Mouse (Mus musculus): ENCODE results near the gene Pdia3.
"Not testable (repeated sequence)": the region's sequence is repeated elsewhere in the genome, so short reads cannot be mapped to it uniquely, and the experiment has no call there.

The Pdia3 gene

DNA sequence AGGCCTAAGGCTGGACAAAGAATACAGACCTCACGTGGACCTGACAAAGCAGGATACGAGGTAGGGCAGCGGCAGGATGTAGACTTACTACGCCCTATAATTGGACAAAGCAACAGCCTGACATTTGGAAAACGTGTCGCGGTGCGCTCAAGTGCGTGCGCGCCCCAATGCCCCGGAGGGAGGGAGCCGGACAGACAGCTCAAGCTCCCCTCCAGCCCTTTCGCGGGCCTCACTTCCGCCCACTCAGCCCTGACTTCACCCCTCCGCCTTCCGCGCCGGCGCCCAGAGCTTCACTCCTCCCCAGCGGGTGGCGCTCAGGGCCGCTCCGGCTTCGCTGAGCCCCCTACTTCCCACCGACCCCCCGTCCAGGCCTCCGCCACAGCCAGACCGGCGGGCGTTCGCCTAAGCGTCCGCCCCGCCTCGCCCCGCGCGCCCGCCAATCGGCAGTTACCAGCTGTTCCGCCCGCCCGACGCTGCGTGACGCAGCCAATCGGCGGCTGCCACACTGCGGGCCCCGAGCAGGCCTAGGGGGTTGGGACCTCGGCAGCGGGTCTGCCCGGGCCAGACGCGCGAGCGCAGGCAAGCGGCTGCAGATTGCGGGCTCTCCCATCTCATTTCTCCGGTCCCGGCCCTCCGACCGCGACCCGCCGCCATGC is at the start of gene Pdia3, which contains the start of gene Catsper2:
Gene Pdia3, plus strand, starts transcription at position 389 of the 656 bp plus-strand sequence.
Gene Catsper2, minus strand, starts transcription at position 406 of the 656 bp plus-strand sequence.
- peak; percentile 73 for DNase-seq (ENCODE audit: extremely low read depth, low read depth)

DNA sequence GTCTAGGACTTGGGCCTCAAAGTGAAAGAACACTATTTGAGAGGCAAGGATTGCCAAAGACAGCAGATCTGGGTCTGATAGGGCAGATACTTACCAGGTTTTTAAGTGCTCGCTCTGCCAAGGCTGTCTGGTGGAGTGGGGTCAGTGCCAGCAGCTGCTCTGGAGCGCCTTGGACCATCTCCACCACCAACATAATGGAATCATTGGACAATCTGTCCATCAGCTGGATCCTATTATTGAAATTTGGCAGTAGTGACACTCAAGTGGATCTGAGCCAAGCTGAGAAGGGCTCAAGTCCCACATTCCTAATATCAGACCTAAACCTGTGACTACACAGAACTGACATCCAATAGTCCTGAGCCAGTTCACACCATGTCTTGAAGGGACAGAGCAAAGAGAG is 44.7 kb upstream of the Pdia3 start:
- no peak for DNase-seq (ENCODE audit: extremely low read depth, low read depth)

DNA sequence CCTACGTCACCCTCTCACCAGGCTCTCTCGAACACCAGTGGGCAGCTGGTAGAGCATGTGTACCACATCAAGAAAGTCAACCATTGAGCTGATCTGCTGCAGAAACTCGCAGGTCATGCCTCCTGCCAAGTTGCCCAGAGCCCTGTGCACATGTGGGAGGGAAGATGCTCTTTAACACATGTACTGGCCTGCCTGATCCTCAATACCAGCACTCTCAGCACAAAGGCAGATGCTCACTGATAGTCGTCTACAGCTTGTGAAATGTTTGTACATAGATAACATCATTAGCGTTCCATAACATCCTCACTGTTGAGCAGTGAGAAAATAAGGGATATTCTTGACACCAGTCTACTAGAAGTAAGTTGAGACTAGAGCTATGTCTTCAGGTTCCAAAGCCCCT is 42.7 kb upstream of the Pdia3 start:
- no peak for DNase-seq (ENCODE audit: extremely low read depth, low read depth)

DNA sequence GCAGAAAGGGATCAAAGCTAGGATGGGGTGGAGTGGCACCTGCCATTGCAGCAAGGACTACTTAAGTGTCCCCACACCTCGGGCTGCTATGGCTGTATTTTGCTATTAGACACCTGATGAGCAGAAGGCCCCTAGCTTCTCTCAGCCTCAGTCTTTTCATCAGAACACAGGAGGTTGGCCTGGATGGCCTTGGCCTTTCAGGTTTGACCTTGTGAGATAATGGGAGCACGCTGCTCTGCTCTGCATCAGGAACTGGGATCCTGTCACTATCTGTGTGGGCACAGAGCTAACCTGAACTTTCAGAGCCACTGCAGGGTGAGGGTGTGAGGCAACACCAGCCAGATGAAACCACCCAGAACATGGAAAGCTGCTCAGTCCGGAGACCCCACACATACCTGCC is 41.3 kb upstream of the Pdia3 start:
- no peak for DNase-seq (ENCODE audit: extremely low read depth, low read depth)

DNA sequence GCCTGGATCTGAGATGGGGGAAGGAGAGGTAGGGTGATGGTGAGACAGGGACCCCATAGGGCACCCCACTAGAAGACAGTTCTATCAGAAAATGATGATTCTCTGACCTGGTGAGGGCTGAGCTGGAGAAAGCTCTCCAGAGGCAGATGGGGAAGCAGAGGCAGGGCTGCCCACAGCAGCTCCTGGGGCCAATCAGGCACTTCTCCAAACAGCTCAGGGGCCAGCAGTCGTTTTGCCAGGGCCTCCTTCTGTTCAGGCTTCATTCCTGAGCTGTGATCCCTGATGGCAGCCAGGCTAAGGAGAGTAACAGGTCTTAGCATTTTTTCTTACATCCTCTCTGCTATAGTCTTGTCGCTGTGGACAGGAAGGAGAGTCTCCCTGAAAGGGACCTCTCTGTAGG is 38.8 kb upstream of the Pdia3 start:
- no peak for DNase-seq (ENCODE audit: extremely low read depth, low read depth)

DNA sequence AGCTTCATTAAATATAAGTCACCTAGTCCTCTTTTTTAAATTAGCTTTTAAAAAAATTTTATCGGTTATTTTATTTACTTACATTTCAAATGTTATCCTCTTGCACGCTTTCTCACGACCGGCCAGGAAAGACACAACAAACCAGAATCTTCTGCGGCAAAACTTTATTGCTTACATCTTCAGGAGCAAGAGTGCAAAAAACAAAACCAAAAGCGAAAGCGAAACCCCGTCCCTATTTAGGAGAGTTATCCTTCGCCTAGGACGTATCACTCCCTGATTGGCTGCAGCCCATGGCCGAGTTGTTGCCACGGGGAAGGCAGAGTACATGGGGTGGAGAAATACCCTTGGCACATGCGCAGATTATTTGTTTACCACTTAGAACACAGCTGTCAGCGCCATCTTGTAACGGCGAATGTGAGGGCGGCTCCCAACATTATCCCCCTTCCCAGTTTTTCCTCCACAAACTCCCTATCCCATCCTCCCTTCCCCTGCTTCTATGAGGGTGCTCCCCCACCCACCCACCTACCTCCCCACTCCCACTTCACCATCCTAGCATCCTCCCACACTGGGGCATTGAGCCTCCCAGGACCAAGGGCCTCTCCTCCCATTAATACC is 26.5 kb upstream of the Pdia3 start, which contains the start of gene Strc:
Gene Strc, minus strand, starts transcription at position 208 of the 615 bp plus-strand sequence.
- DNase-seq (ENCODE audit: extremely low read depth, low read depth) = not testable (repeated sequence)

DNA sequence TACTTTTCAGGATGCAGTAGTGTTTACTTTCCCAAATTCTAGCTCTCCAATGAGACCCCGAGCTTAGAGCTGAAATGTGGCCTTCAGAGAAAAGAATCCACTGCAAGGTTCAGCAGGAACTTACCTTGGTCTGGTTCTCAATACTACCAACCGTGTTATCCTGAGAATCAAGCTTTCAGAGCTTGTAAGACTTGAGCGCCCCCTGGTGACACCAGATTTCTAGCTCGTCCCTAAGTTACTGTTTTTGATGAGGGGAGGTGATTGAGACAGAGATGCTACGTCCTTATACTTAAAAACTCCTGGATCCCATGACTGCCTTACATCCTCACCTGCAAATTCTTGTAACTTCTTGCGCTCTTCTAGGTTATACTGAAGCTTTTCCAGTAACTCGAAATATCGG is 17.0 kb upstream of the Pdia3 start:
- DNase-seq (ENCODE audit: extremely low read depth, low read depth) = peak; percentile 46

DNA sequence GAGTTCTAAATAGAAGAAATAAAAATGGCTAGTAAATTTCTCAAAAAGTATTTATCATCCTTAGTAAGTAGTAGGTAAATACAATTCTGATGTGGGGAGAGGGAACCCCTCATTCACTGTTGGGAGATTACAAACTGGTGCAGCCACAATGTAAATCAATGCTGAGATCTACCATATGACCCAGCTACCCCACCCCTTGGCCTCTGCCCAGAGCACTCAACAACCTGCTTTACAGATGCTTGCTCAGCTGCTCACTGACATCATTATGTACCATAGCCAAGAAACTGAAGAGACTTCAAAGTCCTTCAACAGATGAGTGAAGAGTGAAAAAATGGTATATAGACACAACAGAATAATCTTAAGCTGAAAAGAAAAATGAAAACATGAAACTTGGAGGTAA is 10.3 kb upstream of the Pdia3 start:
- DNase-seq (ENCODE audit: extremely low read depth, low read depth) = no peak

DNA sequence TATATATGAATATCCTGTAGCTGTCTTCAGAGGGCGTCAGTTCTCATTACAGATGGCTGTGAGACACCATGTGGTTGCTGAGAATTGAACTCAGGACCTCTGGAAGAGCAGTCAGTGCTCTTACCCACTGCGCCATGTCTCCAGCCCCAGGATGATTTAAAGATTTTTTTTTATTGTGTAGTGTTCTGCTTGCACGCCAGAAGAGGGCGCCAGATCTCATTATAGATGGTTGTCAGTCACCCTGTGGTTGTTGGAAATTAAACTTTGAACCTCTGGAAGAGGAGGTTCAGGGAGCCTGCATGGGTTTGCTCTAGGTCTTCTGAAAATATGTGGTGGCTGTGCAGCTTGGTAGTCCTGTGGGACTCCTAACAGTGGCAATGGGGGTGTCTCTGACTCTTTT is 5.4 kb upstream of the Pdia3 start:
- DNase-seq (ENCODE audit: extremely low read depth, low read depth) = peak; percentile 50

DNA sequence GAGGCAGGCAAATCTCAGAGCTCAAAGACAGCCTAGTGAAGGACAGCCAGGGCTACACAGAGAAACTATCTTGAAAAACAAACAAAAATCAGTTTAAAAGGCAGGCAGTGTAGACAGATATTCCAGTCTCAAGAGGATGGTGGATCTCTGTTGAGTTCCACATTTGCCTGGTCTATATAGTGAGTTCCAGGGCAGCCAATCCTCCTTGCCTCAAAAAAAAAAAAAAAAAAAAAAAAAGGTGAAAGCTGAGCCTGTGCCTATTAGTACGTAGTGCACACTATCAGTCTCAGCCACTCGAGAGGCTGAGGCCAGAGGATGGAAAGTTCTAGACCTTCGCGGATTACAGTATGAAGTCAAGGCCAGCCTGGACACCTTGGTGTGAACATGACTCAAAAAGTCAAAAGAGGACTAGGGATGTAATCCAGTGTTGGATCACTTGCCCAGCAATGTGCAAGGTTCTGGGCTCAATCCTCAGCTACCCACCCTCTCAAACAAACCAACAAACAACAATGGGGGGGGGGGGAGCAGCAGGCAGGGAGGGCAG is 660 bp upstream of the Pdia3 start:
- peak; percentile 55 for DNase-seq (ENCODE audit: extremely low read depth, low read depth)

DNA sequence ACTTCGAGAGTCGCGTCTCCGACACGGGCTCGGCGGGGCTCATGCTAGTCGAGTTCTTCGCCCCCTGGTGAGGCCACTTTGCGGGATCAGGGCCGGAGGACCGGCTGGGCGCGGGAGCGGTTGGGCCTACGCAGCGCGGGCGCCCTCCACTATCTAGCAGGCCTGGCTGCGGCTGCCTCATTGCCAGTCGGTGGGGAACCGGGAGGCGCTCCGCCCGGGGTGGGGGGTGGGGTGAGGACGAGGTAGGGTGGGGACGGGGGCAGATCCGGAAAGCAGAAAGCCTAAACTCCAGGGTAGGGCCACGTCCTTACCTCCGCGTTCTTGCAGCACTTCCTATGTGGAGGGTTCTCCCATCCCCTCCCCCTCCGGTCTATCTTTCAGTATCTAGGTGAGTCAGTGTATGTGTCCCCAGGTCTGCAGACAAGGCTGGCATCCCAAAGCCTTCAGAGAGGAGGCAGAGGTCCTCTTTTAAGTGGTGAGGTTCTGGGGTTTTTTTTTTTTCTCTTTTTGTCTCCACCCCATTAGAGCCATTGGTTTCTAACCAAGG is 637 bp downstream of the Pdia3 start:
- peak; percentile 52 for DNase-seq (ENCODE audit: extremely low read depth, low read depth)

DNA sequence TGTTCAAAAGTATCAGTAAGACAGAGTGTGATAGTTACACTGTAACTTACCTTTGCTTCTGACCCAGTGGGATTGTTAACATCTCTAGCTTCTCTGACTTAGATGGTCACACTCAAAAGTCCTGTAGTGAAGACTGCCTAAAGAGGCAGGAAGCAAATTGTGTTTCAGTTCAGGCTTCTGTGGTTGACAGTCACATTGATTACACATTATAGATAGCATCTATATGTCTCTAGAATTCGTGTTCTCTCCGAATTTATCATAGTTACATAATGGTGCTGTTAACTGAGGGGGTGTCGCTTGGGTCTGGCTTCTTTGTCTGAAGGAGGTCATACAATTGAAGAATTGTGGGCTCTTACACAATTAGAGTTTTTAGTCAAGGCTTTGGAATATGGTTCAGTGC is 1.5 kb downstream of the Pdia3 start:
- no peak for DNase-seq (ENCODE audit: extremely low read depth, low read depth)

DNA sequence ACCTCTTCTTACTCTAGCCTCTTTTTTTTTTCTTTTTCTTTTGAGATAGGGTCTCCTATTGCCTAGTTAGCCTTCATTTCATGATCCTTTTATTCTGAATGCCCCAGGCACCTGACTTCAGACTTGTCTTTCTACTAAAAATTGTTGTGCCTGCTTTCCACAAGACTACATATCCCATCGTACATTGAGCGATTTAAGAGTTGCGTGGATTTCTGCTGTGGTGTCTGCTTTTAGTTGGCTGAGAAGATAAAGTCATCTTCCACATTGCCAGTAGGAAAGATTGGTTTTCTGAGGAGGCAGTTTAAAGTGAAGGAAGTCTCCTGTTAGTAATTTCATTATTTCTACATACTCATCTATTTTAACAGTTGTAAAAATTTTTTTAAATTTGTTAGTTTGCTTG is 2.0 kb downstream of the Pdia3 start:
- DNase-seq (ENCODE audit: extremely low read depth, low read depth) = no peak

DNA sequence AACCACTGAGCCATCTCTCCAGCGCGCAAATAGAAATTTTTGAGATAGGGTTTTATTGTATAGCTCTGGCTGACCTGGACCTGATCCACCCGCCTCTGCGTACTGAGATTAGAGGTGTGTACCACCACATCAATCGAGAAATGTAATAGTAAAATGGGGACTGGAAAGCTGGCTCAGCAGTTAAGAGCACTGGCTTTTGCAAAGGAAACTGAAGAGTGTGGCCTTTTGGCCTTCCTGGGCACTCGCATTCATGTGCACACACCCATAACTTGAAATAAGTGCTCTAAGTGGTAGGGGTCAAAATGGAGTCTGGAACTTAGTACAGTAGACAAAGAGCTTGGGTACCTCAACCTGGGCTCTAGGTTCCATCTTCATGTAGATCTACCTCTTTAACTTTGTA is 2.8 kb downstream of the Pdia3 start:
- DNase-seq (ENCODE audit: extremely low read depth, low read depth) = no peak

DNA sequence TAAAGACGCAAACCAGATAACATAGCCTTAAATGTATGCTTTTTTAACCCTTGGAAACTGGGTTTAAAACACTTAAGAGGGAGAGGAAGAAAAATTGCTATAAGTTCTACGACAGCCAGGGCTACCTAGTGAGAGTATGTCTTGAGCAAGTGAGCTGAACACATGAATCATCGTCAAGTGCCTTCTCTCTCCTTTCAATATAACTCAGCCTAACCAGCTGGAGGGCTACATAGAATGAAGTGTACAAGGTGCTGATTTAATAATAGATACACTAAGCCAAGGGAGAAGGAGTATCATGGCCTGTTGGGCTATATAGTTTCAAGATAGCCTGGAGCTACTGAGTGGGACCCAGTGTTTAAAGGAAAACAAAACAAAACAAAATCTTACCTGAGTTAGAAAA is 4.9 kb downstream of the Pdia3 start:
- no peak for DNase-seq (ENCODE audit: extremely low read depth, low read depth)

DNA sequence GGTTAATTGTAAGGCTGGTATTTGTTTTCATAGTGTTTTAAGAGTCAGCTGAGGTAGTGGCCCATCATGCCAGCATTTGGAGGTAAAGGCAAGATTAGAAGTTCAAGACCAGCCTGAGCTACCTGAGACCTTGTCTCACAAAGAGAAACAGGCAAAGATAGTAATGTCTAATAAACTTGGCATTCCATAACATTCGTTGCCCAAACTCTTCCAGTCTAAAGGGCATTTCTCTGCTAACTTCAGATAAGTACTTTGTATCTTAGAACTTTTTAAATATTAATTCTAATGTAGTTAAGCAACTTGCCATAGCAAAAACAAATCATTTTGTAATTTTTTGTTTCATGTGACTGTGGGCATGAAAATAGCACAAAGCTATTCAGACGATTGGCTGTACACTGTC is 9.6 kb downstream of the Pdia3 start:
- DNase-seq (ENCODE audit: extremely low read depth, low read depth) = no peak

DNA sequence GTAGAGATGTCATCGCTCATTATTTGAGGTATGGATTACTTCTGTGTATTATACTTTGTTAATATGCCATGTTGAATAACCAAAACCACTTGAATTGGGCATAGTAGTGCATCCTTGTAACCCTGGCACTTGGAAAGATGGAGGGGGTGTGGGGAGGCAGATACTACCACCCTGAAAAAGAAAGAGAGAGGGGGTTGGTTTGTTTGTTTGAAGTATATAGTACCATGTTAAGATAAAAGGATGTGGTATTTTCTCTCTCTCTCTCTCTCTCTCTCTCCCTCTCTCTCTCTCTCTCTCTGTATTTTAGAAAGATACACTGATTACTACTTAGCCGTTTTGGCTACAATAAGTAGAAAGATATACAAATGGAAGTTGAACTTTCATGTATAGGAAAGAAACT is 12.3 kb downstream of the Pdia3 start:
- no peak for DNase-seq (ENCODE audit: extremely low read depth, low read depth)

DNA sequence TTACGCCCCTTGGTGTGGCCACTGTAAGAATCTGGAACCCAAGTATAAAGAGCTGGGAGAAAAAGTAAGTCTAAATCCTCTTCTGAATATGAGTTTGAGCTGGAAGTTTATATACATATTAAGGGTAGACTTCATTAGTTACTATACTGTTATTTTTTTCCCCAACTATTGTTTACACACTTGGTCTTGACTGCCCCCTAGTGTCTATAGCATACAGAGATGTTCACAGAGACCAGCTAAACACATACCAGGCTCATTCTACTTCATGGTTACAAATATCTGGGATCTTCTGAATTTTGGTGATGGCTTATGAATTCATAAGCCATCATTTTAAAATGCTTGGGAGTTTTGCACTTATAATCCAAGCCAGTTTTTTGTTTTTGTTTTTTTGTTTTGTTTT is 21.3 kb downstream of the Pdia3 start:
- DNase-seq (ENCODE audit: extremely low read depth, low read depth) = no peak

DNA sequence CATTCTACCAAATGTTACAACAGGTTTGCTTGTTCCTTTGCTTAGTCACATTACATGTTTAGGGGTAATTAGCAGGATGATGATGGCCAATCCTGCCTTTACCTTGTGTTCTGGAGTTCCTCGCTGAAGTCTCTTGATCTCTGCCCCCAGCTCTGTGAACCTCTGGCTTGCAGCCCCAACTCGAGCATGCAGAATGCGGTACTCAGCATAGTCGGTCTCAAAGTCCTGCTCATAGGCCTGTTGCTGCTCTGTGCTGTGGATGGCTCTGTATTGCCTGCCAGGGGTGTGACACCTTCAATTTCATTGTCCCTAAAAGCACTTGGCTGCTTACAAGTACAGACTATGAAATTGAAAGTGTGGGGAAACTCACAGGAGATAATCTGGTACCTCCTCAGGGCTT is 26.2 kb downstream of the Pdia3 start:
- DNase-seq (ENCODE audit: extremely low read depth, low read depth) = no peak

DNA sequence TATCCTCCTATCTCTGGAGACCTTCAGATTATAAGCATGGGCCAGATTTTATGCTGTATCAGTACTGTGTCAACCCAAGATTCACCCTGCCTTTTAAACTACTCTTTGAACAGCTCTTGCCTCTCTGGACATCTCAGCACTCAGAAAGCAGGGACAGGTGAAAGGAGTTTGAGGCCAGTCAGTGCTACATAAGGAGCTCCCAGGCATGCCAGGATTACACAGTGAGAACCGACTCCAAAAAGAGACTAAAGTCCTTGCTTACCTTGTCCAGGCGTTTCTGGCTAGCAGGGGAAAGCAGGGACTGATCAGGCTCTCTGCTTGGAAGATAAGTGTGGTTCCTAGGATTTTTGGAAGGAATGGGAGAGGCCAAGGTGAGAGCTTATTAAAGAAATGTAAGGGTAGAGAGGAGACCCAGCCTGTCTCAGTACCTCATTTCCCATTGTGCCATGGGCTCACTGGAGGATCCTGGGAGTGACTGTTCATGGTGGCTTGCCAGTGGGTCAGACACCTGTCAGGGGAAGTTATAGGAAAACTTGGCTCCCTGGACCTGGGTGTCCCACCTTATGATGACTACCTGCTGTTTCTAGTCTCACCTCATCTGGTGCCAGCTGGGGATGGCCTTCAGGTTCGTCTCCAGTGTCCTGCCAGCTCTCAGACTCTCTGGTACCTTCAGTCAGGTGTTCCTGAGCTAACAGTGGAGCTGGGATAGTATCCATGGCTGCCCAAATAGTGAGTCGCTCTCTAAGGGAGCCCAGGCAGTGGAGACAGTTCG is 27.4 kb downstream of the Pdia3 start:
- no peak for DNase-seq (ENCODE audit: extremely low read depth, low read depth)

DNA sequence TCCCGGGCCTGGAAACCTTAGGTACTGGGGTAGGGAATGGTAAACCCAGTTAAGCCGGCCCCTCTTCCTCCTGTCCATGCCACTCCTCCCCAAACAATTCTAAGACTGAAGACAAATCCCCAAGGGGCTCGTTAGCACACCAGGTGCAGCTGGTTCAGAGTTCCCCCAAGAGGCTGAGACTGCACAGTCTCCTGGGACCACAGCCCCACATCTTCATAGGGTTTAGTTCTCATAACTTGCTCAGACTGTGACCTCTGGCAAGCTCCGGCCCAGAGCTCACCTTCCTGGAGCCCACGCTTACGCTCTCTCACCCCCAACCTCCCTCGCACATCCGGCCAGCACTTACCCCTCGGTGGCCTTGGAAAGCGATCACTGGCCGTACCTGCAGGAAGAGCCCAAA is 28.2 kb downstream of the Pdia3 start:
- no peak for DNase-seq (ENCODE audit: extremely low read depth, low read depth)
